Mouse (Mus musculus) thymus, postnatal 10 days (tissue): Measurements from ENCODE around the gene Btbd16.
A peak's percentile ranks its signal among the peaks of the same experiment; 100 is the strongest.

ENCODE experiments used
- DNase-seq, 2 experiments: peaks; one replicate each; pipeline ENCODE4 v3.0.0; 2021; ENCODE audit warnings: low spot score in 2 of 2

Gene Btbd16

GRCm38 (mm10) chr7:130864711-130865110 lies 90.8 kb downstream of the Btbd16 start:
- no peak for DNase-seq

- DNase-seq, result peak; percentile 93
Measured at GRCm38 (mm10) chr7:130865613-130866591, 92.0 kb downstream of the Btbd16 start, which contains the start of gene Plekha1. Plekha1 (plus strand) TSS chr7:130865756.

- DNase-seq, result no peak
Measured at GRCm38 (mm10) chr7:130866640-130867039, 92.8 kb downstream of the Btbd16 start.

- DNase-seq, result no peak
Measured at GRCm38 (mm10) chr7:130867256-130867655, 93.4 kb downstream of the Btbd16 start.
